Mouse (Mus musculus): ENCODE measurements around the gene N4bp1.

Gene N4bp1

GRCm38 (mm10) chr8:86820186-86820755 lies 64.8 kb downstream of the N4bp1 start:
- no peak for DNase-seq

- no peak for DNase-seq
Measured at GRCm38 (mm10) chr8:86819426-86819825, 65.6 kb downstream of the N4bp1 start.

- no peak for DNase-seq
Measured at GRCm38 (mm10) chr8:86808990-86809960, 75.8 kb downstream of the N4bp1 start.

GRCm38 (mm10) chr8:86808239-86808638 lies 76.8 kb downstream of the N4bp1 start:
- DNase-seq, result peak; percentile 21

GRCm38 (mm10) chr8:86801988-86802387 lies 83.1 kb downstream of the N4bp1 start:
- no peak for DNase-seq

- DNase-seq, result no peak
Measured at GRCm38 (mm10) chr8:86800966-86801365, 84.1 kb downstream of the N4bp1 start.

- DNase-seq, result no peak
Measured at GRCm38 (mm10) chr8:86798141-86798540, 86.9 kb downstream of the N4bp1 start.

GRCm38 (mm10) chr8:86797705-86798104 lies 87.4 kb downstream of the N4bp1 start:
- DNase-seq, result peak; percentile 38

GRCm38 (mm10) chr8:86794716-86795115 lies 90.3 kb downstream of the N4bp1 start:
- no peak for DNase-seq

- DNase-seq, result no peak
Measured at GRCm38 (mm10) chr8:86791542-86791941, 93.5 kb downstream of the N4bp1 start.

DNA sequence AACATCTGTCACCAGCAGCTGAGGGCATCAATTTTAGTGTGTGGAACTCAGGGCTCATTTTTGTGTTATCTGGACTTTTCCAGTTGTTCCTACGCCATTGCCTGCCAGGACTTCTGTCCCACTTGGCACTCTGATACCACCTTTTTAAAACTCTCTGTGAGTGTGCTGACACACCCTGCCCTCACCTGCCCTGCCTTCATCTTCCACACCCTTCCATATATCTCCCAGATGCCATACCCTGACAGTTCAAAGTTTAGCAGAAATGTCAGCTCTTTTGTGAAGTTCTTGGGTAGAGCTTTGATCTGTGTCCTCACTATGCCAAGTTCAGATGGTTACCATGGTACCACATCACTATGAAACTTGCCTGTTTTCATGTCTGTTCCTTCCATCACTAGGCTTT lies 95.5 kb downstream of the N4bp1 start:
- no peak for DNase-seq

GRCm38 (mm10) chr8:86787891-86788420 lies 97.1 kb downstream of the N4bp1 start:
- no peak for DNase-seq

DNA sequence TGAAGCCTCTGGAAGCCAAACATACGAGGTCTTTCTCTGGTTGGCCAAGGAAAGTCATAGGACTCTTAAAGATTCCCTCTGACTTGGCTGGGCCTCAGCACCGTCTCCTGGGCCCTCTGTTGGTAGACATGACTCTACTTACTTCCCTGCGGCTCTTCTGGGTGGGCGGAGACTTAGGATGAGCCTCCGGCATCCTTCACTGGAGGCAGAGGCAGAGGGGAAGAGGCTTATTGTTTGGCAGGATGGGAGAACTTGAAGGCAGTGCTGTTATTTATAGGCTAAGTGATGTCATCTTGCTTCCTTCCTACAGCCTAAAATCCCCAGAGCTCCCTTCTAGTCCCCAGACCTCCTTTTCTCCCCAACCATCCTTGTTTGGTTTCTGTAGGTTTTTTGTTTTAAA lies 98.6 kb downstream of the N4bp1 start:
- no peak for DNase-seq

GRCm38 (mm10) chr8:86781094-86781493 lies 104.0 kb downstream of the N4bp1 start:
- no peak for DNase-seq

DNA sequence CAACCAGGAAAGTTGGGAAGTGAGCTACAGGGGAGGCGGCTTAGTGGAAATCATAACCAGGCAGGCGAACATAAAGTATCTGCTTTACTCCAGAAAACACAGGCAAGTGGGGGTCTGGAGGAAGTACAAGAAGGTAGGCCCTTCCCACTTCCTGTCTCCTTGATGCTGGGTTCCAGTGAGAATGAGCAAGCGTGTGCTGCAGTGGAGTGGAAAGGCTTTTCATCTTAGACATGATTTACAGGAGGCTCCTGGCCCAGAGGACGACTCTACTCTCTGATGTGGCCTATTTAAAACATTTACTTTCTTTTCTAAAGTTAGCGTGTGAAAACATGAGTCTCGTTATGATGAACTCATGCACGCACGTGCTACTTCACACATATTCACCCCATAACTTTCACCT lies 105.9 kb downstream of the N4bp1 start:
- DNase-seq, result peak; percentile 37

DNA sequence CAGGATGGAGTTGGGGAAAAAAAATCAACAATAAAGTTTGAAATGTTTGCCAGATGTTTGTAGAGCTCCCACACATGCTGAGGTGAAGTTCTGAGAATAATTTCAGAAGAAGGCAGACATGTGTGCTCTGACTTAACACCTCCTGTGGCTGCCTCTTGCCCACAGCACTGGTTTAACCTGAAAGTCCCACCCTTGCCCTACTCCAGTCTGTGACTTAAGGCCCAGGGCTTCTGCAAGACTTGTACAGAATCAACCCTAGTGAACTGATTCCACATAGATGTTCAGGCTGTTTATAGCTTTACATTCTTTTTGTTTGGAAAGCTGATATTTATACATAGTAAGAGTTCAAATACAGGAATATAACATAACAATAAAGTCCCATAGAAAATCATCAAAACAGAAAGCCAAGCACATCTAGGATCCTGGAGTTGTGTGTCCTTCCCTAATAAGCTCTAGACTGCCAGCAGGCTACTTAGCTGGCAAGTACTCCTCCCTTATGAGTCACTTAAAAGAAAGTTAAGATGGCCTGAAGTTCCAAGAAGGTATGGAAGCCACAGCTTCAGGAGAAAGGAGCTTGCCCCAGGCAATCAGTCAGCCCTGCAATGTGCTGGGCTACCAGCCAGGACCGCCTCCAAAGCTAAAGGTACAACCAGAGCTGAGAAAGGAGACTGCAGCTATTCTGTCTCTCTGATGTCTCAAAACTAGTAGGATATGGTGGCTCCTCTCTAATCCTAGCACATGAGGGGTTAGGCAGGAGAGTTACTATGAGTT lies 114.9 kb downstream of the N4bp1 start:
- DNase-seq, result no peak

- no peak for DNase-seq
Measured at GRCm38 (mm10) chr8:86768499-86768898, 116.6 kb downstream of the N4bp1 start.

- no peak for DNase-seq
Measured at GRCm38 (mm10) chr8:86766548-86767211, 118.4 kb downstream of the N4bp1 start.

DNA sequence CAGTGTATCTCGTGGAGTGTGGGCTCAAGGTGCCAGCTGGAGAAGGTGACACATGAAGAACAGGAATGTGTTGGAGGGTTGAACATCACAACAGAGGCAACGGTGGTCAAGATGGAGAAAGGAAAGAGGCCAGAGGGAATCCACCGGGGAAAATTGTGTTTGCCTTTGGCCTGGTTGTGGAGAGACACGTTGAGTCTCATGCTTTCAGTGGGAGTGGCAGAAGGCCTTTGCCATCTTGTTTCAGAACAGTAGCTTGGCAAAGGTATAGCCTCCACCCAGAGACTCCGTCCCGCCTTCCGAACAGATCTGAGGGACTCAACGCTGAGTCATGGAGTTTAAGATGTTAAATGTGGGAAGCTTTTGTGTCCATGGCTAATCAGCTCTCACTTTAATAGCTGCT lies 119.4 kb downstream of the N4bp1 start:
- no peak for DNase-seq

GRCm38 (mm10) chr8:86765155-86765554 lies 119.9 kb downstream of the N4bp1 start:
- no peak for DNase-seq

DNA sequence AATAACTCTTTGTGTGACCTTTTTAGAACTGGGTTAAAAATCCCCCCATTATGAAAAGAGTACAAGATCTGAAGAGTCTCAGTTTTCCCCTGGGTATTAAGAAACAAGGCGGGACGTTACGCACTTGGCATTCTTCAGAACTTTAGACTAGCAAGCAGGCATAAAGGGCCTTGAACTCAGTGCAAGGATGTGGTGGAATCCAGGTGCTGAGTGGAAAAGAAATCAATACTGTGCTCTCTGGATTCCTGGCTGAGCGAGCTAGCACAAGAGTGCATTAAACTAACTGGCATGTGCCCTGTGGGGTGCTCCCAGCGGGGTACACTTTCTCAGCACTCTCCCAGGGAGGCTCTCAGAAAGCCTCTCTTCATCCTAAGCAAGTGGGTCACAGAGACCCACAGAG lies 122.3 kb downstream of the N4bp1 start:
- no peak for DNase-seq

- DNase-seq, result no peak
Measured at GRCm38 (mm10) chr8:86760746-86761145, 124.3 kb downstream of the N4bp1 start.

- no peak for DNase-seq
Measured at GRCm38 (mm10) chr8:86759090-86759491, 126.0 kb downstream of the N4bp1 start.
